Mouse (Mus musculus) splenic B cell, adult 2 months (primary cell): ENCODE measurements around the gene Olfr1368.

Experiments
- DNase-seq: peaks from one replicate; pipeline ENCODE4 v3.0.0-alpha.2; 2011; ENCODE audit warnings: low read depth, low spot score
- H3K27me3 ChIP-seq: 2 replicates; pipeline ENCODE4 v1.6.1; 2012; ENCODE audit warnings: mild to moderate bottlenecking, low read length, moderate library complexity, mixed read lengths; ENCODE audit not compliant: control insufficient read depth, poor library complexity, insufficient read depth, severe bottlenecking
- H3K36me3 ChIP-seq: 2 replicates; pipeline ENCODE4 v1.6.1; 2012; ENCODE audit warnings: mild to moderate bottlenecking, low read length, moderate library complexity, mixed read lengths; ENCODE audit not compliant: control insufficient read depth, poor library complexity, insufficient read depth, severe bottlenecking

The Olfr1368 gene

GRCm38 (mm10) chr13:21145767-21146166 lies at the start of gene Olfr1368:
TSS of gene Olfr1368 (minus strand) at chr13:21145867.
- Histone ChIP-seq H3K27me3 (no peaks in the 10 kb centered on the region), H3K36me3 (no peaks in the 10 kb centered on the region)
- no peak for DNase-seq

DNA sequence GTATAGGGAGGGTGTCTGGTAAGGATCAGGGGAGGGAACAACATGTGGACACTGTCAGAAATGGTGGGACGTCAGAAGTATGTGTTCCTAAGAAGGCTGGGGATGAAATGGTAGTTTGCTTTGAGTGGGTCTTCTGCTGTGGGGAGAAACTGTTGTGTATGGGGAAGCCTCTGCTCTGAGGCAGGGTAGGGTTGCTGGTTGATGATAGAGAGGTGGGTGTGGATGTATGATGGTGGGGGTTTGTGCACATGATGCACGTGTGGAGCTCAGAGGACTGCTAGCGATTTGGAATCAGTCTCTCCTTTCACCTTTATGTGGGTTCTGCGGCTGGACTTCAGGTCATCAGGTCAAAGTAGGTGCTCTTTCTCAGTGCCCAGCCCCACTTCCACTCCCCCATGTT lies 39.9 kb upstream of the Olfr1368 start:
- DNase-seq, result no peak
- Histone ChIP-seq H3K27me3 (no peaks in the 10 kb centered on the region), H3K36me3 (peaks cover 15% of the 10 kb centered on the region)

- Histone ChIP-seq H3K36me3 (peaks cover 10% of the 10 kb centered on the region; the same call in 1 of the 2 replicates), H3K27me3 (no peaks in the 10 kb centered on the region)
- no peak for DNase-seq
Measured at GRCm38 (mm10) chr13:21183661-21184060, 38.0 kb upstream of the Olfr1368 start.

- H3K36me3 ChIP-seq, result peaks cover 7% of the 10 kb centered on the region; the same call in 1 of the 2 replicates
- no peaks in the 10 kb centered on the region for H3K27me3 ChIP-seq
- no peak for DNase-seq
Measured at GRCm38 (mm10) chr13:21183066-21183465, 37.4 kb upstream of the Olfr1368 start.

DNA sequence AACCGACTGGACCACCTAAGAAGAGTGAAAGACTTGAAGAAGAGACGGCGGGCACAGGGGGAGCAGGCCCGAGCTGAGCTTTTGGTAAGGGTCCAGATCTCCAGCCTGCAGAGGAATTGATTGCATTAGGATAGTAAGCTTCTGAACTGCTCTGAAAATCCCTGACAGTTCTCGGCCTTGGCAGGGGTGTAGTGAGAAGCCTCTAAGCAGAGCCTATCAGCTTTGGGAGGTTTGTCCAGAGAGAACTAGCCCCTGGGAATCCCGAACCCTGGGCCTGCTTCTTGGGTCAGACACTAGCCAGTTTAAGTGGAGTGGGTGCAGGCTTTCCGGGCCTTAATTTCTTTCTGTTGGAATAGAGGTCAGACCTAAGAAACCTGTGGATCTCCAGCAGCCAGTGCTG lies 36.3 kb upstream of the Olfr1368 start:
- DNase-seq, result no peak
- H3K36me3 ChIP-seq, result peaks cover 5% of the 10 kb centered on the region; the same call in 1 of the 2 replicates
- no peaks in the 10 kb centered on the region for H3K27me3 ChIP-seq

GRCm38 (mm10) chr13:21180551-21181530 lies 35.2 kb upstream of the Olfr1368 start:
- H3K27me3 ChIP-seq, result no peaks in the 10 kb centered on the region
- peaks cover 5% of the 10 kb centered on the region; the same call in 1 of the 2 replicates for H3K36me3 ChIP-seq
- DNase-seq, result peak; percentile 72

DNA sequence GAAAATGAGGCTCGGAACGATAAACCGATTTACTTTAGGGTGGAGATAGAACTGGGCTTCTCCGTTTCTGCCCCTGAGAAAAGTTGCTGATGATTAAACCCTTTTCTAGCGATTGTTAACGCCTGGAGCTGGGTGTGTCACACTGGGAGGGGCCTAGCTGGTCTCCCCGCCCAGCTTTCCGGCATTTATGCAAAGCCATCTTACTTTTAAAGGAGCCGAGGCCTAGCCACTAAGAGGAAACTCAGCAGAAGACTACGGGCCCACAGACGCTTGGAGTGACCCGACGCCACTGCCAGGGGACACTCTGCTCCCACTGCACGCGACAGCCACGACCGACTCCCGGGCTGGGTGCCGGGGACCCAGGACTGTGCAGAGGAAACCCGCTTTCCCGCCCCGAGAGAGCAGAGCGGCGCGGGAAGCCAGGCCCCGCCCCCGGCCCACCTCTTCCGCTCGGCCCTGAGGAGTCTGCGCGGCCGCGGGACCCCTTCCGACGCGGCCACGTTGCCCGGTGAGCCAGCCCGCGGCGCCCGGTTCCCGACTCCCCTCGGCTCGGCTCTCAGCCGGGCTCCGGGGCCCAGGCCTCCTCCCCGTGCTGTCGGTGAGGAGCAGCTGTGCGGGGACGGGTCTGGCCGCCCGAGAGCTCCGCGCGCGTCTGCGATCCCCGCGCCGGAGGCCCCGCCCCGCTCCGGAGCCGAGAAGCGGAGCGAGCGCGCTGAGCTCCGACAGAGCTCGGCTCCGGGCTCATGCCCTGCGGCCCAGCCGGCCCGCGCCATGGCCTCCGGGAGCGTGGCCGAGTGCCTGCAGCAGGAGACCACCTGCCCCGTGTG lies 34.3 kb upstream of the Olfr1368 start:
- H3K36me3 ChIP-seq, result peaks cover 5% of the 10 kb centered on the region; the same call in 1 of the 2 replicates
- no peaks in the 10 kb centered on the region for H3K27me3 ChIP-seq
- DNase-seq, result peak; percentile 93

DNA sequence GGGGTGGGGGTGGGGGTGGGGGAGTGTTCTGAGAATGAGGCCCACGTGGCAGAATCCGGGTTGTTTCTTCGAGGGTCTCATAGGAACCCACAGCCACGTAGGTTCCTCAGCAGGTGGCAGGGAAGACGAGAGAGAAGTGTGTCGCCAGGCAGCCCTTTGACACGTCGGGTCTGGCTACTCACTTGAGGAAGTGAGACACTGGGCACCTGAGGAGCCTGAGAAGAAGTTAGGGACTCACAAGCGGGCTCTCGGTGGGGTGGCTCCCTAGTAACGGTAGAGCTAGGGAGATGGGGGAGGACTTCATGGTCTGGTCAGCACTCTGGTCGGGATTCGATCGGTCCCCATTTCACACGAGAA lies 33.7 kb upstream of the Olfr1368 start, which contains the start of gene Trim27:
Trim27 (plus strand) TSS at position 79 of the 357 bp plus-strand sequence.
- H3K36me3 ChIP-seq, result peaks cover 5% of the 10 kb centered on the region; the same call in 1 of the 2 replicates
- DNase-seq, result peak; percentile 77
- H3K27me3 ChIP-seq, result no peaks in the 10 kb centered on the region

- Histone ChIP-seq H3K27me3 (no peaks in the 10 kb centered on the region), H3K36me3 (no peaks in the 10 kb centered on the region)
- DNase-seq, result no peak
Measured at GRCm38 (mm10) chr13:21178364-21178763, 32.7 kb upstream of the Olfr1368 start.

- H3K27me3 ChIP-seq, result no peaks in the 10 kb centered on the region
- H3K36me3 ChIP-seq, result no peaks in the 10 kb centered on the region
- no peak for DNase-seq
Measured at GRCm38 (mm10) chr13:21177657-21178056, 32.0 kb upstream of the Olfr1368 start.

- DNase-seq, result no peak
- no peaks in the 10 kb centered on the region for H3K36me3 ChIP-seq
- no peaks in the 10 kb centered on the region for H3K27me3 ChIP-seq
Measured at GRCm38 (mm10) chr13:21176733-21177132, 31.1 kb upstream of the Olfr1368 start.

DNA sequence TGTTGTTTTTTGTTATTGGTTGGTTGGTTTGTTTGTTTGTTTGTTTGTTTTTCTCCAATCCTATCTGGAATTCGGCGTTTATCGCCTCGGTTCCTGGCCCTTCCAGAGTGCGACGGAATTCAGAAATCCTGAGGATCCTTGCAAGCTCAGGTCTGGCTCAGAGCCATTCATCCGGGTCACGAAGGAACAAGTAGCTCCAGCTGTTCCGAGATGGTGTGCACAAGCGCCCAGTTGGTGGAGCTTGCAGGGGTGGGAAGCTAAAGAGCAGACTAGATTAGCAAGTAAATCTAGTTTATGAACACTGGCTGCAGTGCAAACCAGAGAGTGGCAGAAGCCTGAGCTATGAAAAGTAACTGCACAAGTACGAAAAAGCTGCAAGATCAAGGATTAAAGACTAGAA lies 27.4 kb upstream of the Olfr1368 start:
- Histone ChIP-seq H3K27me3 (no peaks in the 10 kb centered on the region), H3K36me3 (no peaks in the 10 kb centered on the region)
- DNase-seq, result peak; percentile 10

DNA sequence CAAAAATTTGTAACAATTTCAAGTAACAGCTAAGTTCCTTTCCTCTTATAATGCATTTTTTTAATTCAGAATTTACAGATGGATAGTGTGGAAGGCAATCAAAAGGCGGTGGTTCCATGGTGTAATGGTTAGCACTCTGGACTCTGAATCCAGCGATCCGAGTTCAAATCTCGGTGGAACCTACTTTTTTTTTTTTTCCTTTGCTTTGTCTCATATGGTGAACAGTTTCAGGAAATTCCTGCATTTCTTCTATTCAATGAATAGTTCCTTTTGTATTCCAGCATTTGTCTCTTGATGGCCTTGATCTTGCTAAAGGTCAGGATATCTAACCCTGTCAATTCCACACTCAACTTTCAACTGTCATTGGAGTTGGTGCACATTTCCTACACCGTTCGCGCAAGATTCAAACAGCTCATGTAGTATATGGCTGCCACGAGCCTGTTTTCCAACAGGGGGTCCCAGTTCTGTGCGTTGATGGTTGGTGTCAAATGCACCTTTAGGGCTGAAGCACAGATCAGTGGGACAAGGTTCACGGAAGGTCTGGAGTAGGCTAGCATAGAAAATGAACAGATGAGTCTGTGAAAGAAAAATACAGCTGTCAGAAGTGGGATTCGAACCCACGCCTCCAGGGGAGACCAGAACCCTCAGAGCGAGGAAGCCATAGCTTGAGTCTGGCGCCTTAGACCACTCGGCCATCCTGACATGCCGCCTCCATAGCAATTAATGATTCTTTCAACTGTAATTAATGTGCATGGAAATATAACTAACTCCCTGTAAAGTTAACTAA lies 26.8 kb upstream of the Olfr1368 start:
- Histone ChIP-seq H3K27me3 (no peaks in the 10 kb centered on the region), H3K36me3 (no peaks in the 10 kb centered on the region)
- peak; percentile 78 for DNase-seq

GRCm38 (mm10) chr13:21171600-21172150 lies 26.0 kb upstream of the Olfr1368 start:
- peak; percentile 44 for DNase-seq
- H3K27me3 ChIP-seq, result no peaks in the 10 kb centered on the region
- no peaks in the 10 kb centered on the region for H3K36me3 ChIP-seq
